Mouse (Mus musculus): Measurements from ENCODE around the gene Specc1. TPM values are rescaled to one million over a fixed set of nuclear protein-coding genes. Genes with fewer than 3 reads are reported as not detected.

The Specc1 gene
- polyA plus RNA-seq, 1 experiment, result 2.1 TPM

GRCm38 (mm10) chr11:62107272-62107836 lies 150.8 kb downstream of the Specc1 start:
- H3K27me3 ChIP-seq (ENCODE audit: control insufficient read depth, insufficient read depth, low read length), result no peaks in the 10 kb centered on the region
- H3K4me1 ChIP-seq (replicated peaks; ENCODE audit: control insufficient read depth, insufficient read depth, low read length), result no peaks in the 10 kb centered on the region
- H3K36me3 ChIP-seq (ENCODE audit: control insufficient read depth, insufficient read depth, low read length), result no peaks in the 10 kb centered on the region
- H3K27ac ChIP-seq (ENCODE audit: control insufficient read depth, insufficient read depth, low read length), result no peak overlapping the region
- no peak overlapping the region for H3K4me3 ChIP-seq (ENCODE audit: control insufficient read depth, insufficient read depth, low read length)
- TF ChIP-seq CTCF (IDR thresholded peaks at IDR 0.05; ENCODE audit: borderline replicate concordance, control insufficient read depth, extremely low read depth, insufficient read depth, low read length, poor library complexity) (no peak), POLR2A (IDR thresholded peaks at IDR 0.05; ENCODE audit: control insufficient read depth, extremely low read depth, insufficient read depth, low read length, poor library complexity) (no peak)
- no peak for DNase-seq
- WGBS, result 87% methylated on average over 2 of the region's 2 CpGs

GRCm38 (mm10) chr11:62118561-62118960 lies 162.0 kb downstream of the Specc1 start:
- no peak for DNase-seq
- no peak overlapping the region for H3K27ac ChIP-seq (ENCODE audit: control insufficient read depth, insufficient read depth, low read length)
- no peaks in the 10 kb centered on the region for H3K4me1 ChIP-seq (replicated peaks; ENCODE audit: control insufficient read depth, insufficient read depth, low read length)
- WGBS, result 74% methylated on average over 9 of the region's 9 CpGs
- no peaks in the 10 kb centered on the region for H3K36me3 ChIP-seq (ENCODE audit: control insufficient read depth, insufficient read depth, low read length)
- no peak overlapping the region for H3K4me3 ChIP-seq (ENCODE audit: control insufficient read depth, insufficient read depth, low read length)
- H3K27me3 ChIP-seq (ENCODE audit: control insufficient read depth, insufficient read depth, low read length), result no peaks in the 10 kb centered on the region
- TF ChIP-seq POLR2A (IDR thresholded peaks at IDR 0.05; ENCODE audit: control insufficient read depth, extremely low read depth, insufficient read depth, low read length, poor library complexity) (no peak), CTCF (IDR thresholded peaks at IDR 0.05; ENCODE audit: borderline replicate concordance, control insufficient read depth, extremely low read depth, insufficient read depth, low read length, poor library complexity) (no peak)

- 75% methylated on average over 3 of the region's 3 CpGs for WGBS
- TF ChIP-seq POLR2A (IDR thresholded peaks at IDR 0.05; ENCODE audit: control insufficient read depth, extremely low read depth, insufficient read depth, low read length, poor library complexity), result no peak
- TF ChIP-seq CTCF (IDR thresholded peaks at IDR 0.05; ENCODE audit: borderline replicate concordance, control insufficient read depth, extremely low read depth, insufficient read depth, low read length, poor library complexity), result no peak
- Histone ChIP-seq H3K4me3 (ENCODE audit: control insufficient read depth, insufficient read depth, low read length) (no peak overlapping the region), H3K36me3 (ENCODE audit: control insufficient read depth, insufficient read depth, low read length) (no peaks in the 10 kb centered on the region), H3K27me3 (ENCODE audit: control insufficient read depth, insufficient read depth, low read length) (no peaks in the 10 kb centered on the region), H3K27ac (ENCODE audit: control insufficient read depth, insufficient read depth, low read length) (no peak overlapping the region), H3K4me1 (replicated peaks; ENCODE audit: control insufficient read depth, insufficient read depth, low read length) (no peaks in the 10 kb centered on the region)
- DNase-seq, result no peak
These were observed 163.3 kb downstream of the Specc1 start for GRCm38 (mm10) chr11:62119871-62120270.

GRCm38 (mm10) chr11:62121365-62121764 lies 164.8 kb downstream of the Specc1 start:
- WGBS, result 92% methylated on average over 5 of the region's 5 CpGs
- Histone ChIP-seq H3K27ac (ENCODE audit: control insufficient read depth, insufficient read depth, low read length) (no peak overlapping the region), H3K36me3 (ENCODE audit: control insufficient read depth, insufficient read depth, low read length) (no peaks in the 10 kb centered on the region), H3K27me3 (ENCODE audit: control insufficient read depth, insufficient read depth, low read length) (no peaks in the 10 kb centered on the region), H3K4me3 (ENCODE audit: control insufficient read depth, insufficient read depth, low read length) (no peak overlapping the region), H3K4me1 (replicated peaks; ENCODE audit: control insufficient read depth, insufficient read depth, low read length) (no peaks in the 10 kb centered on the region)
- TF ChIP-seq POLR2A (IDR thresholded peaks at IDR 0.05; ENCODE audit: control insufficient read depth, extremely low read depth, insufficient read depth, low read length, poor library complexity) (no peak), CTCF (IDR thresholded peaks at IDR 0.05; ENCODE audit: borderline replicate concordance, control insufficient read depth, extremely low read depth, insufficient read depth, low read length, poor library complexity) (no peak)
- no peak for DNase-seq

- Histone ChIP-seq H3K27ac (ENCODE audit: control insufficient read depth, insufficient read depth, low read length) (no peak overlapping the region), H3K27me3 (ENCODE audit: control insufficient read depth, insufficient read depth, low read length) (no peaks in the 10 kb centered on the region), H3K36me3 (ENCODE audit: control insufficient read depth, insufficient read depth, low read length) (no peaks in the 10 kb centered on the region), H3K4me1 (replicated peaks; ENCODE audit: control insufficient read depth, insufficient read depth, low read length) (peaks cover 5% of the 10 kb centered on the region), H3K4me3 (ENCODE audit: control insufficient read depth, insufficient read depth, low read length) (no peak overlapping the region)
- peak; percentile 72 for DNase-seq
- no peak for TF ChIP-seq POLR2A (IDR thresholded peaks at IDR 0.05; ENCODE audit: control insufficient read depth, extremely low read depth, insufficient read depth, low read length, poor library complexity)
- TF ChIP-seq CTCF (IDR thresholded peaks at IDR 0.05; ENCODE audit: borderline replicate concordance, control insufficient read depth, extremely low read depth, insufficient read depth, low read length, poor library complexity), result no peak
- WGBS, result 44% methylated on average over 3 of the region's 3 CpGs
These were observed 171.1 kb downstream of the Specc1 start for GRCm38 (mm10) chr11:62127692-62128091.

GRCm38 (mm10) chr11:62128197-62128596 lies 171.6 kb downstream of the Specc1 start:
- no peaks in the 10 kb centered on the region for H3K27me3 ChIP-seq (ENCODE audit: control insufficient read depth, insufficient read depth, low read length)
- WGBS, result 87% methylated on average over 8 of the region's 8 CpGs
- no peaks in the 10 kb centered on the region for H3K36me3 ChIP-seq (ENCODE audit: control insufficient read depth, insufficient read depth, low read length)
- no peak overlapping the region for H3K4me3 ChIP-seq (ENCODE audit: control insufficient read depth, insufficient read depth, low read length)
- TF ChIP-seq CTCF (IDR thresholded peaks at IDR 0.05; ENCODE audit: borderline replicate concordance, control insufficient read depth, extremely low read depth, insufficient read depth, low read length, poor library complexity) (no peak), POLR2A (IDR thresholded peaks at IDR 0.05; ENCODE audit: control insufficient read depth, extremely low read depth, insufficient read depth, low read length, poor library complexity) (no peak)
- no peak overlapping the region for H3K27ac ChIP-seq (ENCODE audit: control insufficient read depth, insufficient read depth, low read length)
- peaks cover 5% of the 10 kb centered on the region for H3K4me1 ChIP-seq (replicated peaks; ENCODE audit: control insufficient read depth, insufficient read depth, low read length)
- DNase-seq, result no peak

GRCm38 (mm10) chr11:62130191-62130590 lies 173.6 kb downstream of the Specc1 start:
- Histone ChIP-seq H3K36me3 (ENCODE audit: control insufficient read depth, insufficient read depth, low read length) (no peaks in the 10 kb centered on the region), H3K4me3 (ENCODE audit: control insufficient read depth, insufficient read depth, low read length) (no peak overlapping the region), H3K27me3 (ENCODE audit: control insufficient read depth, insufficient read depth, low read length) (no peaks in the 10 kb centered on the region), H3K27ac (ENCODE audit: control insufficient read depth, insufficient read depth, low read length) (no peak overlapping the region), H3K4me1 (replicated peaks; ENCODE audit: control insufficient read depth, insufficient read depth, low read length) (peaks cover 5% of the 10 kb centered on the region)
- TF ChIP-seq POLR2A (IDR thresholded peaks at IDR 0.05; ENCODE audit: control insufficient read depth, extremely low read depth, insufficient read depth, low read length, poor library complexity) (no peak), CTCF (IDR thresholded peaks at IDR 0.05; ENCODE audit: borderline replicate concordance, control insufficient read depth, extremely low read depth, insufficient read depth, low read length, poor library complexity) (no peak)
- WGBS, result 97% methylated on average over 3 of the region's 3 CpGs
- no peak for DNase-seq
